In the genomic region with DNA sequence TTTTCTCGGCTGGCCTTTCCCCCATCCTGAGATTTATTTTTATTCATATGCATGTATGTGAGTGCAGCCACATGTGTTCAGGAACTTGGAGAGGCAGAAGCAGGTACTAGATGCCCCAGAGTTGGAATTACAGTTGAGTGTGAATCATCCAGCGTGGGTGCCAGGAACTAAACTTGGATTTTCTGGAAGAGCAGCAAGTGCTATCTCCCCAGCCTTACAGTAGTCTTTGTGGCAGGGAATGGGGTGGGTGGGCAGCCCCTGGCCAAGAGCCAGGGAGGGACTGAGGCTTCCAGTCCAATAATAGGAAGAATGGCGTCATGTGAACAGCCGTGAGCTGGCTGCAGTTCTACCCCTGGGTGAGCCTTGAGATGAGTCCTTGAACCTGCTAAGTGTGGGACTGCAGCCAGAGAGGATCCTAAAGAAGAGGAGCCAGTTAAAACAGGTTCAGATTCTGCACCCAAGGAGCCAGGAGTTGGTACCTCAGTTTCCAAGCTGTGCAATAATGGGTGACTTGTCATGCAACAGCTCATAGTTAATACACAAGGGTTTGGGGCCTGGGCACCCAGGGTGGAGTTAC, we compare ENCODE assay signal across 25 mouse cellular contexts. TPM values are rescaled to one million over a fixed set of nuclear protein-coding genes. Genes with fewer than 3 reads are reported as not detected.
DNase-seq lines count a peak whose midpoint lies in the region; ATAC-seq lines count a peak whose summit lies in the region.
"Had no signal": no experiment of that assay in that cellular context is flagged by ENCODE, and none has a peak within 500 bp of the region (broad histone marks: within the 10 kb centered on the region; RNA-seq: fewer than 3 reads in every experiment).

No protein-coding gene starts in this region.

- H3K9ac ChIP-seq in hindbrain, embryonic 12.5 days, result no peak overlapping the region
- no peak overlapping the region for H3K9ac ChIP-seq in midbrain, embryonic 11.5 days (ENCODE audit: low read length)
- H3K9ac ChIP-seq: embryonic facial prominence, embryonic 15.5 days; forebrain, postnatal 0 days; limb, embryonic 15.5 days; liver, embryonic 15.5 days; neural tube, embryonic 13.5 days; stomach, embryonic 15.5 days had no signal

- no peak overlapping the region for H3K4me2 ChIP-seq in hindbrain, embryonic 12.5 days (replicated peaks)
- H3K4me2 ChIP-seq in midbrain, embryonic 11.5 days, result no peak overlapping the region
- H3K4me2 ChIP-seq: embryonic facial prominence, embryonic 15.5 days; limb, embryonic 15.5 days; liver, embryonic 15.5 days; neural tube, embryonic 13.5 days; stomach, embryonic 15.5 days had no signal

- peak; percentile 61 to 84 for DNase-seq in adrenal gland, adult (ENCODE audit: inconsistent age in 2 of 2, low spot score in 1 of 2)
- no peak for DNase-seq in adrenal gland, postnatal 4 days (ENCODE audit: low spot score in 2 of 2)
- peak; percentile 72 to 79 for DNase-seq in right cerebral cortex, adult 2 months (ENCODE audit: low spot score in 2 of 2)
- no peak for DNase-seq in right cerebral cortex, postnatal 10 days (ENCODE audit: low spot score in 2 of 2)
- peak; percentile 62 to 74 for DNase-seq in left cerebral cortex, postnatal 14 days (ENCODE audit: low spot score in 2 of 2)
- DNase-seq in telencephalon, adult 2 months (ENCODE audit: low read depth, low spot score), result peak; percentile 83
- DNase-seq in midbrain, embryonic 11.5 days (ENCODE audit: low spot score, missing footprints), result no peak
- DNase-seq: cerebellum, adult 2 months; cerebellum, postnatal 36 days; forebrain, postnatal 0 days; gastrocnemius, postnatal 14 days; heart, adult 18-20 months; heart, postnatal 4 days; kidney, adult 11 months; layer of hippocampus, postnatal 36 days; midbrain, embryonic 14.5 days had no signal

- H3K9me3 ChIP-seq in hindbrain, embryonic 12.5 days (replicated peaks), result no peaks in the 10 kb centered on the region
- no peaks in the 10 kb centered on the region for H3K9me3 ChIP-seq in midbrain, embryonic 11.5 days (ENCODE audit: control insufficient read depth, low read length)
- H3K9me3 ChIP-seq: embryonic facial prominence, embryonic 15.5 days; forebrain, embryonic 10.5 days; limb, embryonic 15.5 days; liver, embryonic 15.5 days; neural tube, embryonic 13.5 days; stomach, embryonic 15.5 days had no signal

- no peak for ATAC-seq in hindbrain, embryonic 12.5 days (ENCODE audit: low FRiP score)
- ATAC-seq in midbrain, embryonic 11.5 days (ENCODE audit: low FRiP score), result no peak
- ATAC-seq: activated CD4-positive, CD25-positive, alpha-beta regulatory T cell, adult 4 months; forebrain, postnatal 0 days had no signal

- intact Hi-C loops in left cerebral cortex, postnatal 14 days (cut with DNase I), result loop anchor here (5.0 kb wide), 1 partner anchor 68 kb away; a partner anchor contains a TSS

- H3K4me3 ChIP-seq in hindbrain, embryonic 12.5 days, result no peak overlapping the region
- no peak overlapping the region for H3K4me3 ChIP-seq in midbrain, embryonic 11.5 days (ENCODE audit: low read depth, low read length)
- H3K4me3 ChIP-seq: embryonic facial prominence, embryonic 15.5 days; forebrain, embryonic 10.5 days; limb, embryonic 15.5 days; liver, embryonic 15.5 days; neural tube, embryonic 13.5 days; stomach, embryonic 15.5 days had no signal

- no peaks in the 10 kb centered on the region for H3K4me1 ChIP-seq in hindbrain, embryonic 12.5 days
- H3K4me1 ChIP-seq in midbrain, embryonic 11.5 days (ENCODE audit: control insufficient read depth, insufficient read depth, low read length), result no peaks in the 10 kb centered on the region
- H3K4me1 ChIP-seq: embryonic facial prominence, embryonic 15.5 days; forebrain, embryonic 10.5 days; limb, embryonic 15.5 days; neural tube, embryonic 13.5 days; stomach, embryonic 15.5 days had no signal

- no peaks in the 10 kb centered on the region for H3K36me3 ChIP-seq in hindbrain, embryonic 12.5 days
- H3K36me3 ChIP-seq in midbrain, embryonic 11.5 days (ENCODE audit: control insufficient read depth, insufficient read depth, low read length), result no peaks in the 10 kb centered on the region
- H3K36me3 ChIP-seq: embryonic facial prominence, embryonic 15.5 days; forebrain, embryonic 10.5 days; limb, embryonic 15.5 days; liver, embryonic 15.5 days; neural tube, embryonic 13.5 days; stomach, embryonic 15.5 days had no signal

- no peaks in the 10 kb centered on the region for H3K27me3 ChIP-seq in hindbrain, embryonic 12.5 days
- no peaks in the 10 kb centered on the region for H3K27me3 ChIP-seq in midbrain, embryonic 11.5 days (ENCODE audit: control insufficient read depth, insufficient read depth, low read length)
- H3K27me3 ChIP-seq: embryonic facial prominence, embryonic 15.5 days; liver, embryonic 15.5 days; neural tube, embryonic 13.5 days; stomach, embryonic 15.5 days had no signal

- WGBS in hindbrain, embryonic 12.5 days, result 77% methylated on average over 4 of the region's 4 CpGs
- WGBS in midbrain, embryonic 11.5 days, result 90% methylated on average over 4 of the region's 4 CpGs

- no peak overlapping the region for H3K27ac ChIP-seq in hindbrain, embryonic 12.5 days
- H3K27ac ChIP-seq in midbrain, embryonic 11.5 days (ENCODE audit: low read depth, low read length), result no peak overlapping the region
- H3K27ac ChIP-seq: embryonic facial prominence, embryonic 15.5 days; forebrain, embryonic 10.5 days; kidney, postnatal 0 days; limb, embryonic 15.5 days; liver, embryonic 15.5 days; neural tube, embryonic 13.5 days; stomach, embryonic 15.5 days had no signal

RNA-seq across cellular contexts. Expression of a gene that starts 53.1 kb away (rescaled TPM):
- total RNA-seq in adrenal gland, postnatal 4 days (2021), result 1 to 10 TPM; 4.1 to 5.8 TPM
- 1 to 10 TPM; 1.1 to 2.2 TPM for total RNA-seq in left cerebral cortex, postnatal 14 days (2021)
- 0.53 and 0.59 TPM in 2 replicates for polyA plus RNA-seq in hindbrain, embryonic 12.5 days (2016; fragmentation: Nextera tagmentation; extraction: Ambion mirVana)
- 0.53 and 0.57 TPM in 2 replicates for polyA plus RNA-seq in midbrain, embryonic 11.5 days (2014; fragmentation: Nextera tagmentation; extraction: Ambion mirVana)

Comparison
In these comparisons a context has a peak if more than half of its experiments do, and no peak if none do; other contexts are left out.
1. DNase-seq: peak in adrenal gland, adult (2 of 2), right cerebral cortex, adult 2 months (2 of 2), left cerebral cortex, postnatal 14 days (2 of 2) and telencephalon, adult 2 months (single experiment); none in adrenal gland, postnatal 4 days (0 of 2), right cerebral cortex, postnatal 10 days (0 of 2) and midbrain, embryonic 11.5 days (single experiment).